ENCODE assay signal across 16 mouse cellular contexts in the genomic region with DNA sequence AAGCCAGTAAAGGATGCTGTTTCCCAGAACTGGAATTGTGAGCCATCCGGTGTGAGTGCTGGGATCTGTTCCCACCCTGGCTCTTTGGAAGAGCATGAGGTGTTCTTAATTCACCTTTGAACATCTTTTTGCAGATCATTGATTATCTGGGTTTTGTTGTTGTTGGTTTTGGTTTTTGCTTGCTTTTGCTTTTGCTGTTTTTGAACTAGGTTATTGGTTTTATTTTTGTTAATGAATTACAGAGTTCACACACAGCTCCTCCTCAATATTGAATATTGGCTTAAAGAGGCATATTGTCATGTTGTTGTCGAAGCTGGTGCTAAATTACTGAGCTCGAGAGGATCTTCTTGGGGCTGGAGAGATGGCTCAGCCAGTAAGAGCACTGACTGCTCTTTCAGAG.
"Had no signal": no experiment of that assay in that cellular context is flagged by ENCODE, and none has a peak within 500 bp of the region (broad histone marks: within the 10 kb centered on the region; RNA-seq: fewer than 3 reads in every experiment).

No protein-coding gene starts in this region.

- H3K9me3 ChIP-seq: neural tube, embryonic 13.5 days; neural tube, embryonic 15.5 days; stomach, embryonic 15.5 days had no signal

- H3K4me3 ChIP-seq: neural tube, embryonic 13.5 days; neural tube, embryonic 15.5 days; stomach, embryonic 15.5 days had no signal

- DNase-seq: retina, postnatal 1 day; right cerebral cortex, adult 18-20 months; right cerebral cortex, postnatal 14 days; right cerebral cortex, postnatal 25 days; right cerebral cortex, postnatal 4 days; spleen, adult 18-20 months; thymus, adult 18-20 months; thymus, adult 2 months; thymus, postnatal 14 days; thymus, postnatal 25 days; thymus, postnatal 36 days; thymus, postnatal 4 days had no signal

- H3K9ac ChIP-seq: neural tube, embryonic 13.5 days; neural tube, embryonic 15.5 days; stomach, embryonic 15.5 days had no signal

- H3K4me2 ChIP-seq: neural tube, embryonic 13.5 days; neural tube, embryonic 15.5 days; stomach, embryonic 15.5 days had no signal

- H3K27ac ChIP-seq: neural tube, embryonic 13.5 days; neural tube, embryonic 15.5 days; stomach, embryonic 15.5 days; stomach, postnatal 0 days had no signal

- H3K36me3 ChIP-seq: neural tube, embryonic 15.5 days; stomach, embryonic 15.5 days had no signal

- H3K27me3 ChIP-seq: neural tube, embryonic 13.5 days; neural tube, embryonic 15.5 days; stomach, embryonic 15.5 days had no signal

- H3K4me1 ChIP-seq: neural tube, embryonic 13.5 days; neural tube, embryonic 15.5 days had no signal
